Mouse (Mus musculus): ENCODE data around the gene Ggt1. TPM values are rescaled to one million over a fixed set of nuclear protein-coding genes. Genes with fewer than 3 reads are reported as not detected.
"Not testable (repeated sequence)": the region's sequence is repeated elsewhere in the genome, so short reads cannot be mapped to it uniquely, and the experiment has no call there.

Ggt1 gene
- polyA plus RNA-seq, 1 experiment from 2014 or later, result 0.53 TPM

GRCm38 (mm10) chr10:75517073-75517757, 44.2 kb upstream of the Ggt1 start, which contains the start of gene Snrpd3:
Snrpd3 (plus strand) TSS chr10:75517551.
- Histone ChIP-seq H3K4me2 (ENCODE audit: low read length) (peak within 1 kb of the TSS; percentile 81), H3K27me3 (replicated peaks; ENCODE audit: control insufficient read depth, insufficient read depth, low read length) (no peaks in the 10 kb centered on the region), H3K9me3 (ENCODE audit: control insufficient read depth, low read length) (no peaks in the 10 kb centered on the region), H3K9ac (replicated peaks; ENCODE audit: low read depth, low read length) (peak within 1 kb of the TSS; percentile 77), H3K27ac (ENCODE audit: low read length) (peak within 1 kb of the TSS; percentile 98), H3K4me1 (replicated peaks; ENCODE audit: control insufficient read depth, insufficient read depth, low read length) (peaks cover 36% of the 10 kb centered on the region), H3K4me3 (replicated peaks; ENCODE audit: low read length) (peak within 1 kb of the TSS; percentile 58), H3K36me3 (ENCODE audit: control insufficient read depth, insufficient read depth) (peaks cover 5% of the 10 kb centered on the region)
- ATAC-seq, result peak; percentile 96
- under 1% methylated on average over 42 of the region's 52 CpGs for WGBS

GRCm38 (mm10) chr10:75517758-75518143, 43.7 kb upstream of the Ggt1 start, which contains the start of gene Gucd1:
Gucd1 (minus strand) TSS chr10:75517972.
- ATAC-seq, result peak; percentile 94
- H3K9me3 ChIP-seq (ENCODE audit: control insufficient read depth, low read length), result no peaks in the 10 kb centered on the region
- peak within 1 kb of the TSS; percentile 77 for H3K9ac ChIP-seq (replicated peaks; ENCODE audit: low read depth, low read length)
- H3K27ac ChIP-seq (ENCODE audit: low read length), result peak within 1 kb of the TSS; percentile 98
- H3K36me3 ChIP-seq (ENCODE audit: control insufficient read depth, insufficient read depth), result peaks cover 5% of the 10 kb centered on the region
- WGBS, result 0% methylated on average over 20 of the region's 20 CpGs
- H3K4me1 ChIP-seq (replicated peaks; ENCODE audit: control insufficient read depth, insufficient read depth, low read length), result peaks cover 36% of the 10 kb centered on the region
- peak within 1 kb of the TSS; percentile 58 for H3K4me3 ChIP-seq (replicated peaks; ENCODE audit: low read length)
- H3K27me3 ChIP-seq (replicated peaks; ENCODE audit: control insufficient read depth, insufficient read depth, low read length), result no peaks in the 10 kb centered on the region
- peak within 1 kb of the TSS; percentile 81 for H3K4me2 ChIP-seq (ENCODE audit: low read length)

GRCm38 (mm10) chr10:75520581-75520980, 40.8 kb upstream of the Ggt1 start:
- H3K4me2 ChIP-seq (ENCODE audit: low read length), result no peak overlapping the region
- WGBS, result 96% methylated on average over 5 of the region's 5 CpGs

GRCm38 (mm10) chr10:75521643-75522042, 39.8 kb upstream of the Ggt1 start:
- Histone ChIP-seq H3K9ac (replicated peaks; ENCODE audit: low read depth, low read length) (no peak overlapping the region), H3K27ac (ENCODE audit: low read length) (no peak overlapping the region), H3K4me3 (replicated peaks; ENCODE audit: low read length) (no peak overlapping the region), H3K4me2 (ENCODE audit: low read length) (no peak overlapping the region), H3K4me1 (replicated peaks; ENCODE audit: control insufficient read depth, insufficient read depth, low read length) (peaks cover 21% of the 10 kb centered on the region), H3K36me3 (ENCODE audit: control insufficient read depth, insufficient read depth) (peaks cover 17% of the 10 kb centered on the region), H3K9me3 (ENCODE audit: control insufficient read depth, low read length) (no peaks in the 10 kb centered on the region), H3K27me3 (replicated peaks; ENCODE audit: control insufficient read depth, insufficient read depth, low read length) (no peaks in the 10 kb centered on the region)
- ATAC-seq, result no peak
- 85% methylated on average over 4 of the region's 4 CpGs for WGBS

More at GRCm38 (mm10) chr10:75520581-75520980, 40.8 kb upstream of the Ggt1 start:
- Histone ChIP-seq H3K27me3 (replicated peaks; ENCODE audit: control insufficient read depth, insufficient read depth, low read length) (no peaks in the 10 kb centered on the region), H3K4me1 (replicated peaks; ENCODE audit: control insufficient read depth, insufficient read depth, low read length) (peaks cover 32% of the 10 kb centered on the region), H3K4me3 (replicated peaks; ENCODE audit: low read length) (no peak overlapping the region), H3K36me3 (ENCODE audit: control insufficient read depth, insufficient read depth) (peaks cover 17% of the 10 kb centered on the region), H3K9me3 (ENCODE audit: control insufficient read depth, low read length) (no peaks in the 10 kb centered on the region), H3K27ac (ENCODE audit: low read length) (no peak overlapping the region), H3K9ac (replicated peaks; ENCODE audit: low read depth, low read length) (no peak overlapping the region)
- ATAC-seq, result no peak

- peaks cover 17% of the 10 kb centered on the region for H3K36me3 ChIP-seq (ENCODE audit: control insufficient read depth, insufficient read depth)
- H3K27ac ChIP-seq (ENCODE audit: low read length); H3K4me1 ChIP-seq (replicated peaks; ENCODE audit: control insufficient read depth, insufficient read depth, low read length); H3K9me3 ChIP-seq (ENCODE audit: control insufficient read depth, low read length); H3K4me3 ChIP-seq (replicated peaks; ENCODE audit: low read length); ATAC-seq; H3K27me3 ChIP-seq (replicated peaks; ENCODE audit: control insufficient read depth, insufficient read depth, low read length); H3K9ac ChIP-seq (replicated peaks; ENCODE audit: low read depth, low read length); H3K4me2 ChIP-seq (ENCODE audit: low read length): not testable (repeated sequence)
- WGBS, result 90% methylated on average over 9 of the region's 9 CpGs
Observed at GRCm38 (mm10) chr10:75525450-75525849, 36.0 kb upstream of the Ggt1 start.

- 90% methylated on average over 2 of the region's 2 CpGs for WGBS
- peaks cover 3% of the 10 kb centered on the region; the same call in 1 of the 2 replicates for H3K36me3 ChIP-seq (ENCODE audit: control insufficient read depth, insufficient read depth)
- no peaks in the 10 kb centered on the region for H3K4me1 ChIP-seq (replicated peaks; ENCODE audit: control insufficient read depth, insufficient read depth, low read length)
- no peak overlapping the region for H3K4me3 ChIP-seq (replicated peaks; ENCODE audit: low read length)
- H3K4me2 ChIP-seq (ENCODE audit: low read length), result no peak overlapping the region
- H3K27ac ChIP-seq (ENCODE audit: low read length), result no peak overlapping the region
- no peaks in the 10 kb centered on the region for H3K9me3 ChIP-seq (ENCODE audit: control insufficient read depth, low read length)
- ATAC-seq, result no peak
- H3K9ac ChIP-seq (replicated peaks; ENCODE audit: low read depth, low read length), result no peak overlapping the region
- H3K27me3 ChIP-seq (replicated peaks; ENCODE audit: control insufficient read depth, insufficient read depth, low read length), result no peaks in the 10 kb centered on the region
Observed at GRCm38 (mm10) chr10:75530322-75530721, 31.1 kb upstream of the Ggt1 start.

GRCm38 (mm10) chr10:75531532-75532090, 29.8 kb upstream of the Ggt1 start:
- H3K4me2 ChIP-seq (ENCODE audit: low read length), result no peak overlapping the region
- H3K36me3 ChIP-seq (ENCODE audit: control insufficient read depth, insufficient read depth), result peaks cover 8% of the 10 kb centered on the region; the same call in 1 of the 2 replicates
- ATAC-seq, result no peak
- H3K27ac ChIP-seq (ENCODE audit: low read length), result no peak overlapping the region
- 88% methylated on average over 9 of the region's 9 CpGs for WGBS
- no peak overlapping the region for H3K9ac ChIP-seq (replicated peaks; ENCODE audit: low read depth, low read length)
- H3K9me3 ChIP-seq (ENCODE audit: control insufficient read depth, low read length), result no peaks in the 10 kb centered on the region
- no peak overlapping the region for H3K4me3 ChIP-seq (replicated peaks; ENCODE audit: low read length)
- H3K27me3 ChIP-seq (replicated peaks; ENCODE audit: control insufficient read depth, insufficient read depth, low read length), result no peaks in the 10 kb centered on the region
- no peaks in the 10 kb centered on the region for H3K4me1 ChIP-seq (replicated peaks; ENCODE audit: control insufficient read depth, insufficient read depth, low read length)

DNA sequence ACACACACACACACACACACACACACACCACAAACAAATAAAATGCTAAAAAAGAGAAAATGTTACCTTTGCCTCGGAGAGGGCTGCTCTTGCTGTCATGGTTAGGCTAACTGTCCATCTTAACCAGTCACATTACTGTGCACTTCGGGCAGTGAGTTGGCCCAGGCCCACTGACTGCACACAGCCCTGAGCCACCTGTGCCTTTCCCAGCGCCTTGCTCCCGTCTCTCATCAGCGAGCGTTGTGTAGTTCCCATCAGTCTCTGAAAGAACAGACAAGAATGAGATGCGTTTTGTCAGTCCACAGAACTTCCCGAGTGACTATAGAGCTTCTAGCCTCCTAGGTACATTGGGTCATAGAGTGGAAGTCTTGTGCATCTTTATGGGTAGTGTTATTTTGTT, 27.2 kb upstream of the Ggt1 start:
- Histone ChIP-seq H3K4me2 (ENCODE audit: low read length) (no peak overlapping the region), H3K36me3 (ENCODE audit: control insufficient read depth, insufficient read depth) (peaks cover 8% of the 10 kb centered on the region; the same call in 1 of the 2 replicates), H3K4me1 (replicated peaks; ENCODE audit: control insufficient read depth, insufficient read depth, low read length) (no peaks in the 10 kb centered on the region), H3K27ac (ENCODE audit: low read length) (no peak overlapping the region), H3K4me3 (replicated peaks; ENCODE audit: low read length) (no peak overlapping the region), H3K9ac (replicated peaks; ENCODE audit: low read depth, low read length) (no peak overlapping the region), H3K9me3 (ENCODE audit: control insufficient read depth, low read length) (no peaks in the 10 kb centered on the region), H3K27me3 (replicated peaks; ENCODE audit: control insufficient read depth, insufficient read depth, low read length) (no peaks in the 10 kb centered on the region)
- WGBS, result 92% methylated on average over 8 of the region's 8 CpGs
- ATAC-seq, result no peak

GRCm38 (mm10) chr10:75534934-75535333, 26.5 kb upstream of the Ggt1 start:
- 83% methylated on average over 8 of the region's 8 CpGs for WGBS

More at GRCm38 (mm10) chr10:75534934-75535333, 26.5 kb upstream of the Ggt1 start:
- no peak overlapping the region for H3K4me2 ChIP-seq (ENCODE audit: low read length)
- no peak overlapping the region for H3K4me3 ChIP-seq (replicated peaks; ENCODE audit: low read length)
- H3K9me3 ChIP-seq (ENCODE audit: control insufficient read depth, low read length), result no peaks in the 10 kb centered on the region
- no peak overlapping the region for H3K27ac ChIP-seq (ENCODE audit: low read length)
- H3K36me3 ChIP-seq (ENCODE audit: control insufficient read depth, insufficient read depth), result peaks cover 8% of the 10 kb centered on the region; the same call in 1 of the 2 replicates
- no peaks in the 10 kb centered on the region for H3K27me3 ChIP-seq (replicated peaks; ENCODE audit: control insufficient read depth, insufficient read depth, low read length)
- no peak for ATAC-seq
- H3K4me1 ChIP-seq (replicated peaks; ENCODE audit: control insufficient read depth, insufficient read depth, low read length), result no peaks in the 10 kb centered on the region
- no peak overlapping the region for H3K9ac ChIP-seq (replicated peaks; ENCODE audit: low read depth, low read length)

Data from forebrain, embryonic 16.5 days (tissue).